ENCODE assay signal across 9 mouse cellular contexts in genomic region chr19:32792610-32793009, GRCm38 (mm10). TPM values are rescaled to one million over a fixed set of nuclear protein-coding genes. Genes with fewer than 3 reads are reported as not detected.
DNase-seq lines count a peak whose midpoint lies in the region; ATAC-seq and TF ChIP-seq lines count a peak whose summit lies in the region.
"Had no signal": no experiment of that assay in that cellular context is flagged by ENCODE, and none has a peak within 500 bp of the region (broad histone marks: within the 10 kb centered on the region; RNA-seq: fewer than 3 reads in every experiment).

No protein-coding gene starts in this region.

- H3K27ac ChIP-seq in gastrocnemius, adult 2 months: peak overlapping the region; percentile 16; the same call in 1 of the 2 replicates
- no peak overlapping the region for H3K27ac ChIP-seq in hindbrain, embryonic 16.5 days (ENCODE audit: low read depth, low read length)
- no peak overlapping the region for H3K27ac ChIP-seq in liver, postnatal 0 days (ENCODE audit: low read depth)
- H3K27ac ChIP-seq: liver, embryonic 13.5 days had no signal

- no peak for TF ChIP-seq EP300 in liver, postnatal 0 days (IDR thresholded peaks at IDR 0.05; ENCODE audit: low read depth)

- no peak for TF ChIP-seq CTCF in brain, embryonic 14.5 days (IDR thresholded peaks at IDR 0.05; ENCODE audit: borderline replicate concordance, extremely low read depth, insufficient read depth, insufficient read length)
- no peak for TF ChIP-seq CTCF in gastrocnemius, adult 2 months (IDR thresholded peaks at IDR 0.05)
- no peak for TF ChIP-seq CTCF in liver, postnatal 0 days (IDR thresholded peaks at IDR 0.05; ENCODE audit: low read depth)

- H3K9ac ChIP-seq in hindbrain, embryonic 16.5 days (ENCODE audit: low read depth, low read length): no peak overlapping the region
- no peak overlapping the region for H3K9ac ChIP-seq in liver, postnatal 0 days (replicated peaks)
- H3K9ac ChIP-seq: liver, embryonic 13.5 days had no signal

- peak overlapping the region; percentile 28 for H3K4me3 ChIP-seq in gastrocnemius, adult 2 months
- no peak overlapping the region for H3K4me3 ChIP-seq in hindbrain, embryonic 16.5 days (ENCODE audit: low read length)
- no peak overlapping the region for H3K4me3 ChIP-seq in liver, postnatal 0 days (ENCODE audit: low read depth, low read length)
- H3K4me3 ChIP-seq: liver, embryonic 13.5 days had no signal

- WGBS in hindbrain, embryonic 16.5 days: 23% methylated on average over 6 of the region's 6 CpGs
- WGBS in liver, postnatal 0 days (ENCODE audit: insufficient replicate concordance): 48% methylated on average over 6 of the region's 6 CpGs

- peaks cover 13% of the 10 kb centered on the region for H3K4me1 ChIP-seq in hindbrain, embryonic 16.5 days (ENCODE audit: control insufficient read depth, insufficient read depth, low read depth, low read length)
- peaks cover 18% of the 10 kb centered on the region for H3K4me1 ChIP-seq in liver, postnatal 0 days (ENCODE audit: insufficient read depth)

- H3K4me2 ChIP-seq in hindbrain, embryonic 16.5 days (ENCODE audit: low read length): no peak overlapping the region
- H3K4me2 ChIP-seq in liver, postnatal 0 days (ENCODE audit: low read depth, low read length): no peak overlapping the region
- H3K4me2 ChIP-seq: liver, embryonic 13.5 days had no signal

- no peak for TF ChIP-seq POLR2A in brain, embryonic 14.5 days (IDR thresholded peaks at IDR 0.05; ENCODE audit: borderline replicate concordance, extremely low read depth, insufficient read depth, insufficient read length, poor library complexity, severe bottlenecking)

- peak; percentile 71 for DNase-seq in ovary, adult 18-20 months (ENCODE audit: low spot score)
- DNase-seq in ovary, postnatal 10 days (ENCODE audit: low spot score): no peak
- DNase-seq in brain, embryonic 14.5 days (ENCODE audit: low read depth): peak; percentile 92
- DNase-seq in gastrocnemius, adult 2 months: peak; percentile 87
- DNase-seq in liver, postnatal 0 days: peak; percentile 49
- DNase-seq in right cerebral cortex, postnatal 14 days: peak; percentile 42
- DNase-seq in thymus, postnatal 36 days: no peak
- DNase-seq: liver, embryonic 13.5 days had no signal

- no peaks in the 10 kb centered on the region for H3K9me3 ChIP-seq in hindbrain, embryonic 16.5 days (ENCODE audit: control insufficient read depth, low read length)
- no peaks in the 10 kb centered on the region for H3K9me3 ChIP-seq in liver, postnatal 0 days (ENCODE audit: low read length)
- H3K9me3 ChIP-seq: liver, embryonic 13.5 days had no signal

- ATAC-seq in hindbrain, embryonic 16.5 days: 0 out of 2 replicates have a peak, but pooled peaks have one; percentile 55
- no peak for ATAC-seq in liver, postnatal 0 days

- intact Hi-C loops in gastrocnemius, adult 2 months (cut with DNase I): no loop called here

- H3K36me3 ChIP-seq in hindbrain, embryonic 16.5 days (ENCODE audit: control insufficient read depth, insufficient read depth, low read length): no peaks in the 10 kb centered on the region
- no peaks in the 10 kb centered on the region; the same call in 1 of the 2 replicates for H3K36me3 ChIP-seq in liver, postnatal 0 days (replicated peaks; ENCODE audit: insufficient read depth, low read length)
- H3K36me3 ChIP-seq: liver, embryonic 13.5 days had no signal

- no peaks in the 10 kb centered on the region for H3K27me3 ChIP-seq in hindbrain, embryonic 16.5 days (replicated peaks; ENCODE audit: control insufficient read depth, insufficient read depth, low read length)
- H3K27me3 ChIP-seq in liver, postnatal 0 days (ENCODE audit: insufficient read depth, low read length): no peaks in the 10 kb centered on the region
- H3K27me3 ChIP-seq: liver, embryonic 13.5 days had no signal

RNA-seq across cellular contexts. Expression of gene Pten, which starts 35.3 kb away (rescaled TPM):
- polyA plus RNA-seq in brain, embryonic 14.5 days (2012; rRNA removed): 24.7 and 40.3 TPM in 2 replicates
- 10 to 100 TPM; 35.2 to 36.9 TPM for total RNA-seq in gastrocnemius, adult 2 months (2021)
- polyA plus RNA-seq in hindbrain, embryonic 16.5 days (2015; fragmentation: Nextera tagmentation; extraction: Ambion mirVana): 10.7 and 10.8 TPM in 2 replicates
- polyA plus RNA-seq in liver, postnatal 0 days (2015; fragmentation: Nextera tagmentation; extraction: Ambion mirVana): 5.1 and 5.9 TPM in 2 replicates

RNA-seq across cellular contexts. Expression of gene Atad1, which starts 53.0 kb away (rescaled TPM):
- 65.5 and 74.5 TPM in 2 replicates for polyA plus RNA-seq in brain, embryonic 14.5 days (2012; rRNA removed)
- 10 to 100 TPM; 55.3 to 71.6 TPM for total RNA-seq in gastrocnemius, adult 2 months (2021)
- polyA plus RNA-seq in hindbrain, embryonic 16.5 days (2015; fragmentation: Nextera tagmentation; extraction: Ambion mirVana): 114 and 123 TPM in 2 replicates
- 25.9 and 26.0 TPM in 2 replicates for polyA plus RNA-seq in liver, postnatal 0 days (2015; fragmentation: Nextera tagmentation; extraction: Ambion mirVana)

Comparison
In these comparisons a context has a peak if more than half of its experiments do, and no peak if none do; other contexts are left out.
1. DNase-seq: peak in ovary, adult 18-20 months (single experiment), brain, embryonic 14.5 days (single experiment), gastrocnemius, adult 2 months (single experiment), liver, postnatal 0 days (single experiment) and right cerebral cortex, postnatal 14 days (single experiment); none in ovary, postnatal 10 days (single experiment) and thymus, postnatal 36 days (0 of 2).